Mouse (Mus musculus) liver, embryonic 14.5 days (tissue): ENCODE results near the gene Rhoj. TPM values are rescaled to one million over a fixed set of nuclear protein-coding genes. Genes with fewer than 3 reads are reported as not detected.

Source experiments
- ATAC-seq: fragments of 200-750 bp; cut with Nextera tagmentation; 2 replicates; pipeline ENCODE4 v1.8.0; 2017; ENCODE audit warnings: moderate number of reproducible peaks, mild to moderate bottlenecking, moderate library complexity; ENCODE audit not compliant: insufficient read depth
- DNase-seq, 3 experiments: peaks; one replicate each; pipeline ENCODE4 v3.0.0-alpha.2; 2012 to 2013; ENCODE audit warnings: low read depth in 3 of 3, low spot score in 3 of 3
- H3K27ac ChIP-seq: fragments of 300-500 bp; sonication (generic); 2 replicates; pipeline ENCODE4 v1.5.1; 2014; ENCODE audit warnings: moderate library complexity, mild to moderate bottlenecking, control low read depth, inconsistent platforms
- H3K27me3 ChIP-seq: fragments of 300-500 bp; sonication (generic); 2 replicates; pipeline ENCODE4 v1.6.1; 2014; ENCODE audit warnings: mild to moderate bottlenecking, low read length, moderate library complexity; ENCODE audit not compliant: control insufficient read depth, insufficient read depth
- H3K36me3 ChIP-seq: fragments of 300-500 bp; sonication (generic); replicated peaks from 2 replicates; pipeline ENCODE4 v1.6.1; 2014; ENCODE audit warnings: low read depth; ENCODE audit not compliant: control insufficient read depth, insufficient read depth
- H3K4me1 ChIP-seq, 2 experiments: fragments of 200-500 bp in 1 of 2; fragments of 300-500 bp in 1 of 2; sonication (generic) in 1 of 2; replicated peaks; 2 replicates each; pipeline ENCODE4 v1.6.1; 2012 to 2014; ENCODE audit warnings: antibody characterized with exemption in 1 of 2, inconsistent platforms in 1 of 2, low read length in 1 of 2; ENCODE audit not compliant: control insufficient read depth in 2 of 2, insufficient read depth in 2 of 2
- H3K4me2 ChIP-seq: fragments of 300-500 bp; sonication (generic); 2 replicates; pipeline ENCODE4 v1.6.1; 2014; ENCODE audit warnings: low read depth, mild to moderate bottlenecking, control low read depth, moderate library complexity
- H3K4me3 ChIP-seq, 2 experiments: fragments of 200-500 bp in 1 of 2; fragments of 300-500 bp in 1 of 2; sonication (generic) in 1 of 2; 2 replicates each; pipeline ENCODE4 v1.5.1; 2012 to 2014; ENCODE audit warnings: low read depth in 2 of 2, low read length in 2 of 2, mild to moderate bottlenecking in 2 of 2, control low read depth in 1 of 2, inconsistent platforms in 1 of 2, moderate library complexity in 1 of 2; ENCODE audit not compliant: insufficient read depth in 1 of 2
- H3K9ac ChIP-seq: fragments of 300-500 bp; sonication (generic); replicated peaks from 2 replicates; pipeline ENCODE4 v1.6.1; 2014; ENCODE audit warnings: mild to moderate bottlenecking, control low read depth, moderate library complexity
- H3K9me3 ChIP-seq: fragments of 300-500 bp; sonication (generic); 2 replicates; pipeline ENCODE4 v1.6.1; 2016; ENCODE audit warnings: low read length, mixed read lengths; ENCODE audit not compliant: control insufficient read depth
- CTCF ChIP-seq: IDR thresholded peaks from 2 replicates; pipeline ENCODE4 v1.5.1; 2016; ENCODE audit warnings: antibody characterized with exemption, low read depth, control low read depth
- EP300 ChIP-seq: IDR thresholded peaks from 2 replicates; pipeline ENCODE4 v1.6.1; 2016; ENCODE audit warnings: antibody characterized with exemption, low read depth
- WGBS: fragments of 180-500 bp; shearing (Covaris S2); extraction: QIAGEN DNeasy Blood & Tissue Kit; methylation state at CpG from one replicate; pipeline ENCODE4 v1.1.7; 2014; ENCODE audit not compliant: insufficient replicate concordance; 5-methylcytosine and 5-hydroxymethylcytosine counted together
- polyA plus RNA-seq, 2 experiments: library from polyadenylated mRNA; depleted of rRNA in 1 of 2; stranded (reverse) in 1 of 2; unstranded in 1 of 2; fragments of >200 nt; fragmentation: Nextera tagmentation in 1 of 2; extraction: Ambion mirVana in 1 of 2; gene quantifications; 2 replicates each; pipeline versions ENCODE4 v1.2.1 to v1.2.3; 2012 to 2014

Gene Rhoj
- polyA plus RNA-seq, 2 experiments = 3.1 to 4.4 TPM

GRCm38 (mm10) chr12:75369418-75369851 lies 61.3 kb downstream of the Rhoj start:
- TF ChIP-seq EP300 = no peak
- TF ChIP-seq CTCF = no peak

DNA sequence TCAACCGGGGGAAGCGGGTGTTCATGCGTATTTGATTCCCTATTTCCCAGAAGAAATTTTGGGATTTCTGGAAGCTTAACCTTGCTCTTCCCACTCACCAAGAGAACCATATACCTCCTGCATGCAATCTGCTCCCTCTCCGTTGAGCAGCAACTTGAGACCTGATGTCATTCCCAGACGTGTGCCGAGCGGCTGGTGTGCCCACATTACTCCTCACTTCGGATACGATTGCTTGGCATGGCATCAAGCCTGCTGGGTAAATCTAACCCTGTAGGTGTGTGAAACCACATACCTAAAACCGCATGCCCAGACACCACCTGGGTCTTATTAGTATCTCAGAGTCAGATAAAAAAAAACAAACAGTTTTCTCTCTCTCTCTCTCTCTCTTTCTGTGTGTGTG lies 66.3 kb downstream of the Rhoj start:
- no peak overlapping the region for H3K4me2 ChIP-seq
- no peaks in the 10 kb centered on the region for H3K4me1 ChIP-seq
- no peak overlapping the region for H3K4me3 ChIP-seq
- no peaks in the 10 kb centered on the region for H3K27me3 ChIP-seq
- WGBS = 79% methylated on average over 10 of the region's 10 CpGs
- no peaks in the 10 kb centered on the region for H3K9me3 ChIP-seq
- no peak for ATAC-seq
- TF ChIP-seq CTCF (no peak), EP300 (no peak)
- no peak overlapping the region for H3K27ac ChIP-seq
- no peaks in the 10 kb centered on the region for H3K36me3 ChIP-seq
- no peak for DNase-seq
- no peak overlapping the region for H3K9ac ChIP-seq

More at GRCm38 (mm10) chr12:75369418-75369851, 61.3 kb downstream of the Rhoj start:
- H3K27ac ChIP-seq = no peak overlapping the region
- H3K27me3 ChIP-seq = no peaks in the 10 kb centered on the region
- H3K4me1 ChIP-seq = no peaks in the 10 kb centered on the region
- H3K9ac ChIP-seq = no peak overlapping the region
- WGBS = 35% methylated on average over 2 of the region's 2 CpGs
- ATAC-seq (no peak), DNase-seq (no peak)
- H3K4me3 ChIP-seq = no peak overlapping the region
- no peaks in the 10 kb centered on the region for H3K36me3 ChIP-seq
- H3K4me2 ChIP-seq = no peak overlapping the region
- H3K9me3 ChIP-seq = no peaks in the 10 kb centered on the region

- Histone ChIP-seq H3K9me3 (no peaks in the 10 kb centered on the region), H3K4me3 (no peak overlapping the region), H3K27me3 (no peaks in the 10 kb centered on the region), H3K9ac (no peak overlapping the region), H3K27ac (no peak overlapping the region), H3K36me3 (no peaks in the 10 kb centered on the region), H3K4me1 (no peaks in the 10 kb centered on the region), H3K4me2 (no peak overlapping the region)
- ATAC-seq (no peak), DNase-seq (no peak)
- WGBS = 71% methylated on average over 12 of the region's 12 CpGs
- TF ChIP-seq CTCF (no peak), EP300 (no peak)
Observed at GRCm38 (mm10) chr12:75375060-75375459, 66.9 kb downstream of the Rhoj start.

- 75% methylated on average over 6 of the region's 6 CpGs for WGBS
- Histone ChIP-seq H3K27ac (no peak overlapping the region), H3K9me3 (no peaks in the 10 kb centered on the region), H3K27me3 (no peaks in the 10 kb centered on the region), H3K9ac (no peak overlapping the region), H3K4me3 (no peak overlapping the region), H3K36me3 (no peaks in the 10 kb centered on the region), H3K4me2 (no peak overlapping the region), H3K4me1 (no peaks in the 10 kb centered on the region)
- TF ChIP-seq CTCF = no peak
- no peak for TF ChIP-seq EP300
- no peak for DNase-seq
- ATAC-seq = no peak
Observed at GRCm38 (mm10) chr12:75376126-75376525, 68.0 kb downstream of the Rhoj start.

- ATAC-seq (no peak), DNase-seq (no peak)
- Histone ChIP-seq H3K27me3 (no peaks in the 10 kb centered on the region), H3K4me2 (no peak overlapping the region), H3K36me3 (no peaks in the 10 kb centered on the region), H3K27ac (no peak overlapping the region), H3K9me3 (no peaks in the 10 kb centered on the region), H3K9ac (no peak overlapping the region), H3K4me1 (no peaks in the 10 kb centered on the region), H3K4me3 (no peak overlapping the region)
- TF ChIP-seq CTCF = no peak
- TF ChIP-seq EP300 = no peak
- WGBS = 64% methylated on average over 9 of the region's 9 CpGs
Observed at GRCm38 (mm10) chr12:75386731-75387130, 78.6 kb downstream of the Rhoj start.
